ENCODE assay signal across 19 mouse cellular contexts in the genomic region with DNA sequence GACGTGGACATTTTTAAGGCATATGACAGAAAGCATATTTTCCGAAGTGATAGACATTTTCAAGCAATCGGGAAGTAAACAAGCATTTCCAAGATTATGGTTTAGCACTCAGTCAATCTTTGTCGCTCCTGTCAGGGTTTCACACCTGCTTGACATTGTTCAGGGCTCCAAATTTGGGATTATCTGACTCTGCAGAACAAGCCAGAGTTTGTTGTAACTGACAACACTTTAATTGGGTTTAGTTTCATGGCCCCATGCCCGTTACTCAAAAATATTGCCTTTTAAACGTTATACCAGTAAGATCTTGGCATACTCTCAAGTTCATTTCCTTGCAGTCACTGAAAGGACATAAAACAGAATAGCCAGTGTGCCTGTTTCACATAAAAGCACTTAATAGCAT.
DNase-seq lines count a peak whose midpoint lies in the region; ATAC-seq and TF ChIP-seq lines count a peak whose summit lies in the region.
"Had no signal": no experiment of that assay in that cellular context is flagged by ENCODE, and none has a peak within 500 bp of the region (broad histone marks: within the 10 kb centered on the region; RNA-seq: fewer than 3 reads in every experiment).

No protein-coding gene starts in this region.

- DNase-seq in forebrain, embryonic 10.5 days (ENCODE audit: extremely low spot score, low spot score): no peak
- peak; percentile 4 for DNase-seq in kidney, adult 9 months
- DNase-seq in kidney, postnatal 10 days: no peak
- DNase-seq in MN1 (ENCODE audit: low spot score): peak; percentile 21
- peak; percentile 71 for DNase-seq in brain, embryonic 14.5 days (ENCODE audit: low read depth)
- DNase-seq: adrenal gland, adult 8-10 months; adrenal gland, postnatal 36 days; cerebellum, adult 11 months; cerebellum, adult 8-10 months; cerebellum, postnatal 14 days; embryo, embryonic 11 days; gastrocnemius, postnatal 14 days; heart, postnatal 36 days; kidney, adult 11 months had no signal

- H3K9ac ChIP-seq in forebrain, embryonic 16.5 days (replicated peaks; ENCODE audit: low read depth, low read length): no peak overlapping the region
- H3K9ac ChIP-seq: embryonic facial prominence, embryonic 12.5 days; heart, embryonic 13.5 days had no signal

- TF ChIP-seq CTCF in brain, embryonic 14.5 days (IDR thresholded peaks at IDR 0.05; ENCODE audit: borderline replicate concordance, extremely low read depth, insufficient read depth, insufficient read length): no peak

- H3K27me3 ChIP-seq in forebrain, embryonic 16.5 days (replicated peaks; ENCODE audit: control insufficient read depth, insufficient read depth, low read length): no peaks in the 10 kb centered on the region
- no peaks in the 10 kb centered on the region for H3K27me3 ChIP-seq in forebrain, embryonic 10.5 days (ENCODE audit: poor library complexity, severe bottlenecking)
- H3K27me3 ChIP-seq: embryonic facial prominence, embryonic 12.5 days; heart, embryonic 13.5 days had no signal

- 39% methylated on average over 6 of the region's 6 CpGs for WGBS in forebrain, embryonic 16.5 days
- 82% methylated on average over 6 of the region's 6 CpGs for WGBS in forebrain, embryonic 10.5 days

- peak; percentile 59; the same call in 1 of the 2 replicates for ATAC-seq in forebrain, embryonic 16.5 days
- no peak for ATAC-seq in monocyte, adult 5-6 weeks (replicated peaks; ENCODE audit: insufficient number of reproducible peaks, low FRiP score, low TSS enrichment, poor library complexity, severe bottlenecking)
- ATAC-seq: hindbrain, embryonic 16.5 days had no signal

- TF ChIP-seq POLR2A in brain, embryonic 14.5 days (IDR thresholded peaks at IDR 0.05; ENCODE audit: borderline replicate concordance, extremely low read depth, insufficient read depth, insufficient read length, poor library complexity, severe bottlenecking): no peak

- H3K9me3 ChIP-seq in forebrain, embryonic 16.5 days (ENCODE audit: control insufficient read depth, low read length): no peaks in the 10 kb centered on the region
- no peaks in the 10 kb centered on the region for H3K9me3 ChIP-seq in forebrain, embryonic 10.5 days
- H3K9me3 ChIP-seq: embryonic facial prominence, embryonic 12.5 days; heart, embryonic 13.5 days had no signal

- H3K4me3 ChIP-seq in forebrain, embryonic 16.5 days (replicated peaks; ENCODE audit: low read length): no peak overlapping the region
- H3K4me3 ChIP-seq in forebrain, embryonic 10.5 days: no peak overlapping the region
- H3K4me3 ChIP-seq: embryonic facial prominence, embryonic 12.5 days; heart, embryonic 13.5 days had no signal

- no peak overlapping the region for H3K27ac ChIP-seq in forebrain, embryonic 16.5 days (ENCODE audit: low read length)
- H3K27ac ChIP-seq in forebrain, embryonic 10.5 days: no peak overlapping the region
- H3K27ac ChIP-seq: embryonic facial prominence, embryonic 12.5 days; heart, embryonic 13.5 days had no signal

- H3K4me1 ChIP-seq in forebrain, embryonic 16.5 days (replicated peaks; ENCODE audit: control insufficient read depth, insufficient read depth, low read length): no peaks in the 10 kb centered on the region
- H3K4me1 ChIP-seq in forebrain, embryonic 10.5 days: no peaks in the 10 kb centered on the region
- H3K4me1 ChIP-seq: embryonic facial prominence, embryonic 12.5 days; heart, embryonic 13.5 days had no signal

- no peak overlapping the region for H3K4me2 ChIP-seq in forebrain, embryonic 16.5 days (ENCODE audit: low read length)
- H3K4me2 ChIP-seq: embryonic facial prominence, embryonic 12.5 days; heart, embryonic 13.5 days had no signal

- no peaks in the 10 kb centered on the region for H3K36me3 ChIP-seq in forebrain, embryonic 16.5 days (ENCODE audit: control insufficient read depth, insufficient read depth)
- H3K36me3 ChIP-seq in forebrain, embryonic 10.5 days (replicated peaks): no peaks in the 10 kb centered on the region
- H3K36me3 ChIP-seq: embryonic facial prominence, embryonic 12.5 days; heart, embryonic 13.5 days had no signal

Comparison
In these comparisons a context has a peak if more than half of its experiments do, and no peak if none do; other contexts are left out.
1. DNase-seq: peak in kidney, adult 9 months (single experiment), MN1 (single experiment) and brain, embryonic 14.5 days (single experiment); none in forebrain, embryonic 10.5 days (single experiment) and kidney, postnatal 10 days (single experiment).